Mouse (Mus musculus) heart, embryonic 15.5 days (tissue): ENCODE measurements around the gene Numb. TPM values are rescaled to one million over a fixed set of nuclear protein-coding genes. Genes with fewer than 3 reads are reported as not detected.

Experiments used
- ATAC-seq: fragments of 200-750 bp; cut with Nextera tagmentation; replicated peaks from 2 replicates; pipeline ENCODE4 v1.8.0; 2017; ENCODE audit warnings: low read depth, moderate TSS enrichment; ENCODE audit not compliant: insufficient number of reproducible peaks, insufficient read depth, low FRiP score
- H3K27ac ChIP-seq: fragments of 300-500 bp; sonication (generic); 2 replicates; pipeline ENCODE4 v1.5.1; 2015; ENCODE audit warnings: mild to moderate bottlenecking, inconsistent platforms
- H3K27me3 ChIP-seq: fragments of 300-500 bp; sonication (generic); 2 replicates; pipeline ENCODE4 v1.6.1; 2015; ENCODE audit warnings: inconsistent platforms
- H3K36me3 ChIP-seq: fragments of 300-500 bp; sonication (generic); 2 replicates; pipeline ENCODE4 v1.6.1; 2015; ENCODE audit warnings: mild to moderate bottlenecking, inconsistent platforms
- H3K4me1 ChIP-seq: fragments of 300-500 bp; sonication (generic); replicated peaks from 2 replicates; pipeline ENCODE4 v1.6.1; 2015; ENCODE audit warnings: inconsistent platforms
- H3K4me2 ChIP-seq: fragments of 300-500 bp; sonication (generic); 2 replicates; pipeline ENCODE4 v1.6.1; 2015; ENCODE audit warnings: inconsistent platforms, mild to moderate bottlenecking, moderate library complexity
- H3K4me3 ChIP-seq: fragments of 300-500 bp; sonication (generic); 2 replicates; pipeline ENCODE4 v1.5.1; 2015; ENCODE audit warnings: mild to moderate bottlenecking, inconsistent platforms
- H3K9ac ChIP-seq: fragments of 300-500 bp; sonication (generic); 2 replicates; pipeline ENCODE4 v1.6.1; 2015; ENCODE audit warnings: mild to moderate bottlenecking, inconsistent platforms
- H3K9me3 ChIP-seq: fragments of 300-500 bp; sonication (generic); replicated peaks from 2 replicates; pipeline ENCODE4 v1.6.1; 2016; ENCODE audit warnings: inconsistent platforms
- WGBS: fragments of 180-500 bp; shearing (Covaris S2); methylation state at CpG from one replicate; pipeline ENCODE4 v1.1.7; 2015; ENCODE audit warnings: mixed read lengths; 5-methylcytosine and 5-hydroxymethylcytosine counted together
- polyA plus RNA-seq: library from polyadenylated mRNA; unstranded; fragments of >200 nt; fragmentation: Nextera tagmentation; extraction: Ambion mirVana; gene quantifications from 2 replicates; pipeline ENCODE4 v1.2.1, GENCODE M21; 2015

The Numb gene
- polyA plus RNA-seq, 1 experiment from 2014 or later = 28.0 TPM

DNA sequence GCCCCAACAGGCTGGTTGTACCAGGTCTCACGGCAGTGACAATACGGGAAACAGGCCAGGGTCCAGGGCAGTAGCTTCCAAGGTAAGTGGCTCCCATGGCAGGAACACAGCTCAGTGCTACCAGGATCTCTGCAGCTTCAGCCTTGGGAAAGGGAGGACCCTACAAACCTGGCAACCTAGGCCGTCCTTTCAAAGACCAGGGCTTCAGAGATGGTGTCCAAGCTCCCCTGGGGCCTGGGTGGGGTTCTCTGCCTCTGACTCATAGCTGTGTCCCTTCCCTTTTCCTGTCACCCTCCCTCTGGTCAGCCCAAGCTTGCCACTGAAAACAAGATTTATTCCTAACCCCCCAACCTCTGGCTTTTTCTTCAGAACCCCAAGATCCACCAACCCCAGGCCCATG is 141.6 kb downstream of the Numb start:
- Histone ChIP-seq H3K27ac (no peak overlapping the region), H3K4me2 (no peak overlapping the region), H3K36me3 (no peaks in the 10 kb centered on the region), H3K27me3 (no peaks in the 10 kb centered on the region), H3K9ac (no peak overlapping the region), H3K4me3 (no peak overlapping the region), H3K9me3 (no peaks in the 10 kb centered on the region), H3K4me1 (no peaks in the 10 kb centered on the region)
- no peak for ATAC-seq
- 85% methylated on average over 3 of the region's 3 CpGs for WGBS

GRCm38 (mm10) chr12:83776766-83777165 is 145.0 kb downstream of the Numb start:
- no peak for ATAC-seq

DNA sequence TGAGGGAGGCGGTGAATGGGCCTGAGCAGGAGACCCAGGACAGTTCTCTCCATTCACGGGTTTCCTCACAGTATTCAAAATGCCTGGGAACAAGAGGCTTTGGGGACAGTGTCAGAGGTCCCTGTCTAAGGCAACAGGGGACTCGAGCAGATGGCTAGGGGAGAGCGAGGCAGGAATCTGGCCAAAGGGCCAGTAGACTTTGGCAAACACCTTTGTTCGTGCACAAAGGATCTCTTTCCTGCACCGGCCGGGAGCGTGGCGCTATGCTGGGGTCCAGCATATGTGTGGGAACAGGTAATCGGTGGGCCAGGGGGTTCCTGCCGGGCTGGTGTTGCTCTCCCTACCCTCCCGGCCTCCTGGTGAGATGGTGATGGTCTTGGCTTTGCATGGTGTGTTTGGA is 146.1 kb downstream of the Numb start:
- Histone ChIP-seq H3K9ac (no peak overlapping the region), H3K9me3 (no peaks in the 10 kb centered on the region), H3K27me3 (peaks cover 7% of the 10 kb centered on the region; the same call in 1 of the 2 replicates), H3K4me3 (no peak overlapping the region), H3K36me3 (no peaks in the 10 kb centered on the region), H3K4me1 (peaks cover 2% of the 10 kb centered on the region), H3K4me2 (no peak overlapping the region), H3K27ac (no peak overlapping the region)
- WGBS = 80% methylated on average over 12 of the region's 12 CpGs
- no peak for ATAC-seq

More at GRCm38 (mm10) chr12:83776766-83777165, 145.0 kb downstream of the Numb start:
- no peak overlapping the region for H3K9ac ChIP-seq
- 82% methylated on average over 7 of the region's 7 CpGs for WGBS
- no peaks in the 10 kb centered on the region for H3K9me3 ChIP-seq
- H3K36me3 ChIP-seq = no peaks in the 10 kb centered on the region
- no peak overlapping the region for H3K4me2 ChIP-seq
- no peak overlapping the region for H3K4me3 ChIP-seq
- peaks cover 4% of the 10 kb centered on the region; the same call in 1 of the 2 replicates for H3K27me3 ChIP-seq
- no peaks in the 10 kb centered on the region for H3K4me1 ChIP-seq
- no peak overlapping the region for H3K27ac ChIP-seq

GRCm38 (mm10) chr12:83770418-83771256 is 151.1 kb downstream of the Numb start:
- H3K9me3 ChIP-seq = no peaks in the 10 kb centered on the region
- H3K36me3 ChIP-seq = no peaks in the 10 kb centered on the region
- WGBS = 6% methylated on average over 25 of the region's 25 CpGs
- H3K4me2 ChIP-seq = peak overlapping the region; percentile 59
- peak overlapping the region; percentile 27 for H3K4me3 ChIP-seq
- peak overlapping the region; percentile 17; the same call in 1 of the 2 replicates for H3K9ac ChIP-seq
- peaks cover 16% of the 10 kb centered on the region for H3K4me1 ChIP-seq
- 0 out of 2 replicates have a peak, but pooled peaks have one; percentile 45 for ATAC-seq
- no peak overlapping the region for H3K27ac ChIP-seq
- peaks cover 7% of the 10 kb centered on the region; the same call in 1 of the 2 replicates for H3K27me3 ChIP-seq

DNA sequence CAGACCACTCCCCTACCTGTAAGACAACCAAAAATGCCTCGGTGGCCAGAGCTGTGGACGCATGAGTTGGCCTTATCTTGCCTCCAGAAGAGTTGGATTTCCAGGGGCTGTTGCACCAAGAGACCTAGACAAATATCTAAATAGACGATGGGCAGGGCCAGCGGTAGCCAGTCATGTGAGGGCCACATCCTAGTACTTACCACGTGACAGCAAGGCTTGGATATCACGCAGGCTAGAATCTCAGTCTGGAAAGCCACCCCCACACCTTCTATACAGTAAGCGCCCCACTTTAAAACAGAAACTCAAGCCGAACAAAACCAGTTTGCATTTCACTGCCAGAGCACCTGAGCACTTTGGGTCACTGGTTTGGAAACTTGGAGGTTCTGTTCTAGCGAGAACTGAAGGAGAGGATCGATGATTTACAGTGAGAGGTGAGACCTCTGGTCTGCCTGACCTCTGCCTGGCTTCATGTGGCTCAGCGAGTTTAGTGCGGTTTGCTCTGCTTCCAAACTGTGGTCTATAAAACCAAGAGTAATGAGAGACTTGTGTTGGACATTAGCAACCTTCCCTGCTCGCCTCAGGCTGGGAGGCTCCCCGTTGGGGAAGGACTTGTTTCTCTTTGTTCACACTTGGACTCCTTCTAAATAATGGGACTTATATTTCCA is 153.4 kb downstream of the Numb start:
- Histone ChIP-seq H3K4me2 (no peak overlapping the region), H3K4me1 (peaks cover 28% of the 10 kb centered on the region), H3K36me3 (no peaks in the 10 kb centered on the region), H3K4me3 (no peak overlapping the region), H3K27ac (no peak overlapping the region), H3K9ac (no peak overlapping the region), H3K9me3 (no peaks in the 10 kb centered on the region), H3K27me3 (peaks cover 7% of the 10 kb centered on the region; the same call in 1 of the 2 replicates)
- WGBS = 68% methylated on average over 14 of the region's 14 CpGs
- ATAC-seq = no peak

DNA sequence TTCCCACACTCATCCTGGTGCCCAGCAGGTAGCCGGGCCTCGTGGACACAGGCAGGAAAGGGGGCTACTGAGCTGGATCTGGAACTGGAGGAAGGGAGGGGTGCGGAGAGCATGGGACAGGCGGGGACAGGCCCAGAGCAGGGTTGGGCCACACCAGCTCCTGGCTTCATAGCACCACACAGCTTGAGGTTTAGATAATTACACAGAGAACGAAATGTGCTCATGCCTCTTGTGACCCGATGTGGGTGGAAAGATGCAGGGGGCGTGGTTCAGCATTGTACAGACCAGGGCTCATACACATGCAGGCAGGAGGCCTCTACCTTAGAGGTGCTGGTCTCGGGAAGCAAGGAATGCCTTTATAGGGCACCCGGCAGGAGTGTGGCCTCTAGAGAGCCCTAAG is 153.9 kb downstream of the Numb start:
- peaks cover 32% of the 10 kb centered on the region for H3K4me1 ChIP-seq
- no peak overlapping the region for H3K27ac ChIP-seq
- 75% methylated on average over 9 of the region's 9 CpGs for WGBS

GRCm38 (mm10) chr12:83765965-83766603 is 155.7 kb downstream of the Numb start:
- Histone ChIP-seq H3K27me3 (peaks cover 3% of the 10 kb centered on the region; the same call in 1 of the 2 replicates), H3K36me3 (no peaks in the 10 kb centered on the region), H3K4me1 (peaks cover 36% of the 10 kb centered on the region), H3K9me3 (no peaks in the 10 kb centered on the region), H3K4me3 (no peak overlapping the region), H3K27ac (no peak overlapping the region), H3K9ac (no peak overlapping the region), H3K4me2 (no peak overlapping the region)
- no peak for ATAC-seq
- 74% methylated on average over 13 of the region's 13 CpGs for WGBS

More for the DNA sequence above, 153.9 kb downstream of the Numb start:
- Histone ChIP-seq H3K36me3 (no peaks in the 10 kb centered on the region), H3K9ac (no peak overlapping the region), H3K4me2 (no peak overlapping the region), H3K4me3 (no peak overlapping the region), H3K9me3 (no peaks in the 10 kb centered on the region), H3K27me3 (peaks cover 7% of the 10 kb centered on the region; the same call in 1 of the 2 replicates)
- ATAC-seq = no peak

DNA sequence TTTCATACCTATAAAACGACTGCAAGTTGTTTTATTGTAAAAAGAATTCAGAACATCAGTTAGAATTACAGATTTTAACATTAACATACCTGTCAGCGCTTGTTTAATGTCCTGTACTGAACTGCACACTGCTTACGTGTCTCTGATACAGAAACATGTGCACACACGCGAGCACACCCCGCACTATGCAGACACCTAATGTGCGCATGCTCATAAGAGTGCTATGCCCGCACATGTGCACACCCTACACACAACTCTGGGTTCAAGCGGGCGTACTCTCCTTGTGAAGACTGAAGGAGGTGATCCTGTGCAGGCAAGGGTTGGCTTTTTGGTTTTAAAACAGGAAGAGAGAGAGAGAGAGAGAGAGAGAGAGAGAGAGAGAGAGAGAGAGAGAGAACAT is 157.2 kb downstream of the Numb start:
- Histone ChIP-seq H3K36me3 (no peaks in the 10 kb centered on the region), H3K9ac (no peak overlapping the region), H3K4me2 (peak overlapping the region; percentile 91), H3K27me3 (peaks cover 3% of the 10 kb centered on the region; the same call in 1 of the 2 replicates), H3K9me3 (no peaks in the 10 kb centered on the region), H3K4me3 (no peak overlapping the region; the same call in 1 of the 2 replicates), H3K27ac (no peak overlapping the region), H3K4me1 (peaks cover 23% of the 10 kb centered on the region)
- no peak for ATAC-seq
- WGBS = 73% methylated on average over 10 of the region's 10 CpGs

DNA sequence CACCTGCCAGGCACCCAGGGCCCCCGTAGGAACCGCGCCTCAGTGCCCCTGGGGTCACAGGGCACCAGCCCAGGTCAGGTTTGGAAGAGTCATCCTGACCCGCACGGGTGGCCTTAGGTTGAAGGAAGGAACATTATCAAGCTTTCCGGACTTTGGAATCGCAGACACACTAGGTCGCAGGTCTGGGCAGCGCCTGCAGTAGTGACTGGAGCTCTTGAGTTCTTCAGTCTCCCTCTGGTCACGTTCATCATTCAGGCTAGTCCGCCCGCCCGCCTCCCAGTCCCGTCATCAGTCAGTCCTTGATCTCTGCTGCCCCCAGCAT is 157.7 kb downstream of the Numb start:
- peaks cover 3% of the 10 kb centered on the region; the same call in 1 of the 2 replicates for H3K27me3 ChIP-seq
- H3K9ac ChIP-seq = peak overlapping the region; percentile 48; the same call in 1 of the 2 replicates
- WGBS = 4% methylated on average over 14 of the region's 14 CpGs
- H3K27ac ChIP-seq = no peak overlapping the region
- ATAC-seq = no peak
- no peaks in the 10 kb centered on the region for H3K36me3 ChIP-seq
- peaks cover 20% of the 10 kb centered on the region for H3K4me1 ChIP-seq
- H3K4me2 ChIP-seq = peak overlapping the region; percentile 91
- peak overlapping the region; percentile 48 for H3K4me3 ChIP-seq
- H3K9me3 ChIP-seq = no peaks in the 10 kb centered on the region

DNA sequence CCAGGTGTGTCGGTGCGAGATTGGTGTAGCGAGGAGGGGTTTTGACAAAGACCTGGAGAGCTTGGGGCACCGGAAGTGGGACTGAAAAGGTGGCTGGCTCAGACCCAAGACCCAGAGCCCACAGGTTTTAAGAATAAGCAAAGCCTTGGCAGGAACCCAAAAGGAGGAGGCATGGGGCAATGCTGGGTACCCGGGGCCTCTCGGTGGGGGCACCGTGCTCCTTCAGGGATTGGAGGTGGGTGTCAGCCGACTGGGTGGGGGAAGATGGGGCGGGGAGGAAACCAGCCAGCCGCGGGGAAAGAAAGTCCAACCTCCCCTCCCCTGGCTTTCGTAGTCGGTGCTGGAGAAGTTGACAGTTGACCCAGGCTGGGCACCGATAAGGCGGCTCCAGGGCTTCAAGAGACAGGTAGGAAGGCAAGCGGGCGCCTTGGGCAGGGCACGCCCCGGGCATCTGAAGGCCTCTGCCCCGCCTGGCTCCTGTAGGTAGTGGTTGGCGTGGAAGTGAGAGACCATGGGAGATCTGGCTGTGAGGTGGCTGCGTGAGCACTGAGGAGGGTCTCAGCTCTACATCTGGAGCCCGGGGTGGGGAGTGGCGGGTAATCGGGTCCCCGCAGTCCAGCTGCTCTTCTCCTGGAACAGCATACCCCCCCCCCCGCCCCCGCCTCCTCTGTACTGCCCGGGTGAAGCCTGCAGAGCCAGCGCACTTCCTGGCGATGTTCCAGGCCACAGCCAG is 158.3 kb downstream of the Numb start, which contains the start of gene Papln:
Gene Papln, plus strand, starts transcription at position 324 of the 733 bp plus-strand sequence.
- 7% methylated on average over 28 of the region's 31 CpGs for WGBS
- 0 out of 2 replicates have a peak, but pooled peaks have one; percentile 36 for ATAC-seq
- H3K27ac ChIP-seq = no peak within 1 kb of the TSS

More for the DNA sequence above, 158.3 kb downstream of the Numb start, which contains the start of gene Papln:
- Histone ChIP-seq H3K4me3 (peak within 1 kb of the TSS; percentile 48), H3K4me1 (peaks cover 20% of the 10 kb centered on the region), H3K9ac (peak within 1 kb of the TSS; percentile 48; the same call in 1 of the 2 replicates), H3K9me3 (no peaks in the 10 kb centered on the region), H3K27me3 (peaks cover 3% of the 10 kb centered on the region; the same call in 1 of the 2 replicates), H3K4me2 (peak within 1 kb of the TSS; percentile 91), H3K36me3 (no peaks in the 10 kb centered on the region)
